Mouse (Mus musculus): ENCODE measurements at regions not wholly inside any gene's neighbourhood (a gene's known extent, or its start where the extent isn't known, plus 50 kb on each side); places are given as distances from the start of the nearest gene placed in this dataset.
"Not testable (repeated sequence)": the region's sequence is repeated elsewhere in the genome, so short reads cannot be mapped to it uniquely, and the experiment has no call there.

DNA sequence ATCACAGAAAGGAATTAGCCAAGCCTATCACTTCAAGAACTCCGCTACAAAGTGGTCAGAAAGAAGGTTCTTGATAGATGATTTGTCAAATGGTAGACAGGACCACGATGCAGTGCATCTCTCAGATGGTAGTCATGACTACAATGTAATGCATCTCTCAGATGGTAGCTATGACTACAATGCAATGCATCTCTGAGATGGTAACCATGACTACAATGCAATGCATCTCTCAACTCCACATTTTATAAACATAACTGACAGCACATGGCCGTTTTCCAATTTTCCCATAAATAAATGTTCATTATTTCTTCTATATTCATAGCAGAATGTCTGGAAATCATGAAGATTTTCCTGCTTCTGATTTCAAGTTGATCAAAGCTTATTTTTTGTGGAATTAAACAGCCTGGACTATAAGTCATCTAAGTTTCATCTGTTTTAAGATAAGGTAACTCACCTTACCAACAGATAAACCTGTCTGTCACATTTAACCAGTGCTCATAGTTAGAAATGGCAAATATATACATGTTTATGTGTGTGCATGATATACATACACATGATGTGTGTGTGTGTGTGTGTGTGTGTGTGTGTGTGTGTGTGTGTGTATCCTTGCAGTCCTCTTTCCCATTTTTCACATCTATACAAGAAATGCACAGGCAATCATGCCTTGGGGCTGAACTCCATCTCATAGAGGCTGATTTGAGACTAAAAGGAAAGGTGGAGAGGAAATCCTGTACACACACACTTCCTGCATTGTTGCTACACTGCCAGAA, 122.4 kb downstream of the Phf3 start:
- DNase-seq (ENCODE audit: low read depth, low spot score) = no peak

GRCm38 (mm10) chr1:30741955-30742354, 131.8 kb downstream of the Phf3 start:
- no peak for DNase-seq (ENCODE audit: low read depth, low spot score)

- DNase-seq (ENCODE audit: low read depth, low spot score) = no peak
Observed at GRCm38 (mm10) chr1:30740831-30741230, 132.9 kb downstream of the Phf3 start.

DNA sequence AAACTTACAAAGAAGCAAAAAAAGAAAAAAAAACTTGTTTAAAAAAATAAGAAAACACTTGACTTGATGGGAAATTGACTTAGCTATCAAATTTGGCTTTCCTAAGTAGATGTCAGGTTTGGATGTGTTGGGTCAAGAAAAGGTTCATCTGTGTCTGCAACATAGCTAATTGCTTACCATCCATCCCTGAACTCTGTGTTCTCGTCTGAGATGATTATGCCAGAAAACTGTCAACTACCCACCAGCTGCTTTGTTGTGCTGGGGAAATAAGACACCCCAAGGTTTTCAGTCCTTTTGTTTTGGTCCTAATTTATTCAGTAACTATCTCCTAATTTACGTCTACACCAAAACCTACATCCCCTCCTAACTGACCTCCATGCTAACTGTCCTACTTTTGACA, 152.2 kb downstream of the Phf3 start:
- DNase-seq (ENCODE audit: low read depth, low spot score) = no peak

GRCm38 (mm10) chr1:30720829-30721228, 152.9 kb downstream of the Phf3 start:
- no peak for DNase-seq (ENCODE audit: low read depth, low spot score)

- no peak for DNase-seq (ENCODE audit: low read depth, low spot score)
Observed at GRCm38 (mm10) chr1:30718578-30718977, 155.1 kb downstream of the Phf3 start.

- no peak for DNase-seq (ENCODE audit: low read depth, low spot score)
Observed at GRCm38 (mm10) chr1:30716346-30716745, 157.4 kb downstream of the Phf3 start.

- DNase-seq (ENCODE audit: low read depth, low spot score) = no peak
Observed at GRCm38 (mm10) chr1:30701116-30701515, 172.6 kb downstream of the Phf3 start.

DNA sequence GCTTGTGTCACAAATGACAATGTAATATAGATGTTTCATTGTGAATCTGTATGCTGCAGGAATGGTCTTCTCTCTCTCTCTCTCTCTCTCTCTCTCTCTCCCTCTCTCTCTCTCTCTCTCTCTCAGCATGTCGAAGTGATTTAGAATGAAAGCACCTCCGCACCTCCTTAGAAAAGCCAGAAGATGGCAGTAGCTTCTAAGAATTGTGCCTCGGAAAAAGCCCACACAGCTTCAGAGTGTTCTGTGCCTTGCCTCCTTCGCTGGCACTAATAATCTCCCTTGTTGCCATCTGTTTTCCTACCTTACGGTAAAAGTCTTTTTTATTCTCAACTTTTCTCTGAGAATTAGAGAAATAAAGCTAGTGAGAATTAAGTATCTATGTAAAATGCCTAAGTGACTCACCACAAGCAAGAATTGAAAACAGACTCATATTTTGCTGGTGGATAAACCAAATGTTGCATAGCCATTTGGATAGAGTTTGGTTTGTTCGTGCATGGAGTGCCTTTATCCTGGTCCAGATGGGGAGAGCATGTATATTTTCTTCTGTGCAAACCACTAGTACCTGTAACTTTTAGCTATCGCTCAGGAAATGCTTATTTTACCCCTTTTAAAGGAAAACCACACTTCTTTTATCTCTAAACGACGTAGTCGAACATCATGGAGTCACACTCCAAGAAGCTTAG, 173.2 kb downstream of the Phf3 start:
- DNase-seq (ENCODE audit: low read depth, low spot score) = no peak

- DNase-seq (ENCODE audit: low read depth, low spot score) = no peak
Observed at GRCm38 (mm10) chr1:30696342-30696741, 177.4 kb downstream of the Phf3 start.

DNA sequence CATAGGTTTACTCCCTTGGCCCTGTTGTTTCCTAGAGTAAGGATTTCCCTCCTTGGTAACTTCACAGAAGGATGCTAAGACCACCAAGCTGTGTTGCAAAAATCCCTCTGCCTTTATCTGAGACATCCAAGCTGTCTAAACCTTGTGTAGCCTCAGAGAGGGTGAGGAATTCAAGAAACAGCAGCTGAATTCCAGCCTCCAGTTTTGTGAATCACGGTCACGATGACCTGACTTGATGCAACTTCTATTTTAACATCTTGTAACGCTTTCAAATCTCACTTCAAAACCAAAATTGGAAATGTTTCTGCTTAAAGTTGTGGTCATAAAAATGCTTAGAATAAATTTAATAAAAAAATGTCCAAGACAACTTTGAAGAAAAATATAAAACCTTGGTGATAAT, 188.4 kb downstream of the Phf3 start:
- DNase-seq (ENCODE audit: low read depth, low spot score) = no peak

- DNase-seq (ENCODE audit: low read depth, low spot score) = no peak
Observed at GRCm38 (mm10) chr1:30683889-30684288, 189.8 kb downstream of the Phf3 start.

GRCm38 (mm10) chr1:30639807-30640206, 233.9 kb downstream of the Phf3 start:
- no peak for DNase-seq (ENCODE audit: low read depth, low spot score)

DNA sequence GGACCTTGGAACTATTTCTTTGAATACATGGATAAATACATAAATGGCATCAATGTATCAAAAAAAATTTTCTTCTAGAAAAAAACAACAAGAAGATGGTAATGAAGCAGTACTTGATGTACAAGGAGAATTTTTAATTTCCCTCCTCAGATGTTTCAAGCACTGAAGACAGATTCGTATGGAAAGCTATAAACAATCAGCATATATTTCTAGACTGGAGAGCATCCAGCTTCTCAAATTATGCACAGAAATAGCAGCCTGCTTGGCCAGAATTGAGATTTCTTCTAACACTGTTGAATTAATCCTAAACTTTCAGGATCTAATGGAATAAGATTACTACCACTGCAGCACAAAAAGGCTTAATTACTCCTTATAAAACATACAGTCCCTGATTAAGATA, 241.0 kb downstream of the Phf3 start:
- no peak for DNase-seq (ENCODE audit: low read depth, low spot score)

- DNase-seq (ENCODE audit: low read depth, low spot score) = not testable (repeated sequence)
Observed at GRCm38 (mm10) chr1:30627796-30628195, 245.9 kb downstream of the Phf3 start.

GRCm38 (mm10) chr1:30595122-30595730, 278.5 kb downstream of the Phf3 start:
- DNase-seq (ENCODE audit: low read depth, low spot score) = no peak

DNA sequence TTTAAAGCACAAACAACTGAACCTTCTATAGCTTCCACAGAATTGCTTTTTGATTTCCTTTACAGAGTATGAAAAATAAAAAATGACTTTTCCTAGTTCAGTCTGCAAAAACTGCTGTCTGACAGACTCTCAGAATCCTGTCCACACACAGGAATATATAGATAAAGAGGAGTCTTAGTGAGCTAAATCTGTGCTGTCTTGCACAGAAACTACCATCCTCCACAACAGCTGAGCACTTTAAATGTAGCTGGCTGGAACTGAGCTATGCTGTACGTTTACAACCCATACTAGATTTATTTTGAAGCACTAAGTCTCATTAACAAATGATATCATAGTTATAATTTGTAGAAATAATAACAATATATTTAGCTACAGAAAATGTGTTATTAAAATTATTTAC, 279.7 kb downstream of the Phf3 start:
- DNase-seq (ENCODE audit: low read depth, low spot score) = no peak

GRCm38 (mm10) chr1:30590721-30591120, 283.0 kb downstream of the Phf3 start:
- DNase-seq (ENCODE audit: low read depth, low spot score) = no peak

- DNase-seq (ENCODE audit: low read depth, low spot score) = no peak
Observed at GRCm38 (mm10) chr1:30588885-30589284, 284.8 kb downstream of the Phf3 start.

GRCm38 (mm10) chr1:30588336-30588735, 285.4 kb downstream of the Phf3 start:
- DNase-seq (ENCODE audit: low read depth, low spot score) = no peak

- peak; percentile 34 for DNase-seq (ENCODE audit: low read depth, low spot score)
Observed at GRCm38 (mm10) chr1:30584806-30585205, 288.9 kb downstream of the Phf3 start.

GRCm38 (mm10) chr1:30583860-30584259, 289.9 kb downstream of the Phf3 start:
- no peak for DNase-seq (ENCODE audit: low read depth, low spot score)

GRCm38 (mm10) chr1:30564757-30565156, 309.0 kb downstream of the Phf3 start:
- no peak for DNase-seq (ENCODE audit: low read depth, low spot score)
